ENCODE assay signal across 8 mouse cellular contexts in genomic region chr8:70211275-70211674, GRCm38 (mm10). TPM values are rescaled to one million over a fixed set of nuclear protein-coding genes. Genes with fewer than 3 reads are reported as not detected.
DNase-seq lines count a peak whose midpoint lies in the region; ATAC-seq and TF ChIP-seq lines count a peak whose summit lies in the region.

No protein-coding gene starts in this region.

- DNase-seq in heart, adult 18-20 months = no peak
- DNase-seq in G1E (ENCODE audit: low spot score) = no peak
- DNase-seq in layer of hippocampus, postnatal 10 days (ENCODE audit: low spot score in 2 of 2) = no peak
- no peak for DNase-seq in left cerebral cortex, postnatal 25 days (ENCODE audit: low spot score in 2 of 2)
- no peak for DNase-seq in layer of hippocampus, postnatal 36 days

- no peaks in the 10 kb centered on the region for H3K27me3 ChIP-seq in heart, embryonic 16.5 days (ENCODE audit: control insufficient read depth, insufficient read depth, low read length)
- H3K27me3 ChIP-seq in G1E (ENCODE audit: insufficient read depth, low read length) = no peaks in the 10 kb centered on the region
- H3K27me3 ChIP-seq in hindbrain, embryonic 12.5 days = peaks cover 19% of the 10 kb centered on the region
- H3K27me3 ChIP-seq in midbrain, embryonic 12.5 days = peaks cover 34% of the 10 kb centered on the region

- no peak for ATAC-seq in heart, embryonic 16.5 days (replicated peaks; ENCODE audit: extremely low read depth, insufficient read depth, low FRiP score)
- no peak for ATAC-seq in G1E (ENCODE audit: extremely low read depth, insufficient number of reproducible peaks, low FRiP score, poor library complexity, severe bottlenecking)
- no peak for ATAC-seq in hindbrain, embryonic 12.5 days (ENCODE audit: low FRiP score)
- ATAC-seq in midbrain, embryonic 12.5 days (ENCODE audit: low FRiP score, low read depth) = no peak

- peak overlapping the region; percentile 69 for H3K9ac ChIP-seq in heart, embryonic 16.5 days (ENCODE audit: low read length)
- peak overlapping the region; percentile 73; the same call in 1 of the 2 replicates for H3K9ac ChIP-seq in hindbrain, embryonic 12.5 days
- peak overlapping the region; percentile 67 for H3K9ac ChIP-seq in midbrain, embryonic 12.5 days (replicated peaks)

- no peak overlapping the region for H3K27ac ChIP-seq in heart, embryonic 16.5 days (ENCODE audit: low read length)
- no peak overlapping the region for H3K27ac ChIP-seq in hindbrain, embryonic 12.5 days
- no peak overlapping the region for H3K27ac ChIP-seq in midbrain, embryonic 12.5 days (replicated peaks)

- no peaks in the 10 kb centered on the region for H3K36me3 ChIP-seq in heart, embryonic 16.5 days (ENCODE audit: control insufficient read depth, insufficient read depth)
- peaks cover 26% of the 10 kb centered on the region for H3K36me3 ChIP-seq in G1E (replicated peaks)
- H3K36me3 ChIP-seq in hindbrain, embryonic 12.5 days = no peaks in the 10 kb centered on the region
- H3K36me3 ChIP-seq in midbrain, embryonic 12.5 days = no peaks in the 10 kb centered on the region

- intact Hi-C loops in left cerebral cortex, postnatal 25 days (cut with DNase I) = loop anchor here (5.0 kb wide), 1 partner anchor 309 kb away; the partner anchor contains the start of genes Ndufa13, Tssk6 and Yjefn3

- TF ChIP-seq CTCF in G1E (IDR thresholded peaks at IDR 0.05; ENCODE audit: low read depth, low read length) = no peak

- H3K4me1 ChIP-seq in heart, embryonic 16.5 days (ENCODE audit: control insufficient read depth, insufficient read depth, low read length) = peaks cover 11% of the 10 kb centered on the region
- H3K4me1 ChIP-seq in G1E (ENCODE audit: insufficient read depth, low read depth, low read length) = peaks cover 41% of the 10 kb centered on the region
- H3K4me1 ChIP-seq in hindbrain, embryonic 12.5 days = peaks cover 11% of the 10 kb centered on the region
- peaks cover 12% of the 10 kb centered on the region for H3K4me1 ChIP-seq in midbrain, embryonic 12.5 days

- 61% methylated on average over 1 of the region's 1 CpGs for WGBS in heart, embryonic 16.5 days
- WGBS in hindbrain, embryonic 12.5 days = 72% methylated on average over 1 of the region's 1 CpGs
- 80% methylated on average over 1 of the region's 1 CpGs for whole genome bisulfite sequencing in midbrain, embryonic 12.5 days

- peak overlapping the region; percentile 65 for H3K4me3 ChIP-seq in heart, embryonic 16.5 days (ENCODE audit: low read length)
- H3K4me3 ChIP-seq in G1E (ENCODE audit: low read depth, low read length) = peak overlapping the region; percentile 85
- peak overlapping the region; percentile 62 for H3K4me3 ChIP-seq in hindbrain, embryonic 12.5 days
- peak overlapping the region; percentile 60 for H3K4me3 ChIP-seq in midbrain, embryonic 12.5 days

- H3K4me2 ChIP-seq in heart, embryonic 16.5 days (ENCODE audit: low read depth, low read length) = peak overlapping the region; percentile 68
- peak overlapping the region; percentile 91 for H3K4me2 ChIP-seq in hindbrain, embryonic 12.5 days (replicated peaks)
- peak overlapping the region; percentile 94 for H3K4me2 ChIP-seq in midbrain, embryonic 12.5 days (replicated peaks)

- H3K9me3 ChIP-seq in heart, embryonic 16.5 days (replicated peaks; ENCODE audit: control insufficient read depth, low read length) = no peaks in the 10 kb centered on the region
- H3K9me3 ChIP-seq in G1E (replicated peaks) = no peaks in the 10 kb centered on the region
- H3K9me3 ChIP-seq in hindbrain, embryonic 12.5 days (replicated peaks) = no peaks in the 10 kb centered on the region
- H3K9me3 ChIP-seq in midbrain, embryonic 12.5 days = no peaks in the 10 kb centered on the region

RNA-seq across cellular contexts. Expression of gene Slc25a42, which starts 0.8 kb away (rescaled TPM):
- polyA plus RNA-seq in heart, embryonic 16.5 days (2015; fragmentation: Nextera tagmentation; extraction: Ambion mirVana) = 11.7 and 13.7 TPM in 2 replicates
- 10 to 100 TPM; 53.5 to 54.8 TPM for total RNA-seq in heart, adult 18-20 months (2021)
- 18.8 and 19.3 TPM in 2 replicates for total RNA-seq in G1E (2014; fragmentation: Nextera tagmentation)
- 5.1 and 5.3 TPM in 2 replicates for total RNA-seq in G1E (2017)
- polyA plus RNA-seq in G1E (2012) = 9.7 and 12.1 TPM in 2 replicates
- 4.3 and 5.3 TPM in 2 replicates for polyA plus RNA-seq in hindbrain, embryonic 12.5 days (2016; fragmentation: Nextera tagmentation; extraction: Ambion mirVana)
- polyA plus RNA-seq in midbrain, embryonic 12.5 days (2016; fragmentation: Nextera tagmentation; extraction: Ambion mirVana) = 3.9 and 4.3 TPM in 2 replicates
- total RNA-seq in layer of hippocampus, postnatal 10 days (2021) = 10 to 100 TPM; 27.9 to 28.8 TPM
- 10 to 100 TPM; 33.5 to 36.5 TPM for total RNA-seq in left cerebral cortex, postnatal 25 days (2021)
- 10 to 100 TPM; 44.8 to 49.7 TPM for total RNA-seq in layer of hippocampus, postnatal 36 days (2021)

RNA-seq across cellular contexts. Expression of gene Sugp2, which starts 22.8 kb away (rescaled TPM):
- polyA plus RNA-seq in heart, embryonic 16.5 days (2015; fragmentation: Nextera tagmentation; extraction: Ambion mirVana) = 25.7 and 28.1 TPM in 2 replicates
- total RNA-seq in heart, adult 18-20 months (2021) = 10 to 100 TPM; 37.3 to 39.1 TPM
- total RNA-seq in G1E (2014; fragmentation: Nextera tagmentation) = 16.5 and 32.5 TPM in 2 replicates
- total RNA-seq in G1E (2017) = 22.7 and 27.8 TPM in 2 replicates
- 26.5 and 30.9 TPM in 2 replicates for polyA plus RNA-seq in G1E (2012)
- polyA plus RNA-seq in hindbrain, embryonic 12.5 days (2016; fragmentation: Nextera tagmentation; extraction: Ambion mirVana) = 72.0 and 75.8 TPM in 2 replicates
- polyA plus RNA-seq in midbrain, embryonic 12.5 days (2016; fragmentation: Nextera tagmentation; extraction: Ambion mirVana) = 82.5 and 88.6 TPM in 2 replicates
- total RNA-seq in layer of hippocampus, postnatal 10 days (2021) = 100 to 1,000 TPM; 128 to 138 TPM
- 100 to 1,000 TPM; 118 to 122 TPM for total RNA-seq in left cerebral cortex, postnatal 25 days (2021)
- total RNA-seq in layer of hippocampus, postnatal 36 days (2021) = 100 to 1,000 TPM; 118 to 126 TPM

RNA-seq across cellular contexts. Expression of gene Armc6, which starts 23.0 kb away (rescaled TPM):
- polyA plus RNA-seq in heart, embryonic 16.5 days (2015; fragmentation: Nextera tagmentation; extraction: Ambion mirVana) = 19.6 and 22.1 TPM in 2 replicates
- 1 to 10 TPM; 6.8 to 7.8 TPM for total RNA-seq in heart, adult 18-20 months (2021)
- 7.7 and 9.3 TPM in 2 replicates for total RNA-seq in G1E (2014; fragmentation: Nextera tagmentation)
- 12.5 and 13.9 TPM in 2 replicates for total RNA-seq in G1E (2017)
- 13.7 and 15.2 TPM in 2 replicates for polyA plus RNA-seq in G1E (2012)
- 48.4 and 49.2 TPM in 2 replicates for polyA plus RNA-seq in hindbrain, embryonic 12.5 days (2016; fragmentation: Nextera tagmentation; extraction: Ambion mirVana)
- polyA plus RNA-seq in midbrain, embryonic 12.5 days (2016; fragmentation: Nextera tagmentation; extraction: Ambion mirVana) = 45.5 and 47.1 TPM in 2 replicates
- total RNA-seq in layer of hippocampus, postnatal 10 days (2021) = 10 to 100 TPM; 88.5 to 90.7 TPM
- 10 to 100 TPM; 41.7 to 46.3 TPM for total RNA-seq in left cerebral cortex, postnatal 25 days (2021)
- 10 to 100 TPM; 47.0 to 50.5 TPM for total RNA-seq in layer of hippocampus, postnatal 36 days (2021)

RNA-seq across cellular contexts. Expression of gene Tmem161a, which starts 39.1 kb away (rescaled TPM):
- polyA plus RNA-seq in heart, embryonic 16.5 days (2015; fragmentation: Nextera tagmentation; extraction: Ambion mirVana) = 88.9 and 103 TPM in 2 replicates
- 100 to 1,000 TPM in 1 of 2 experiments, 10 to 100 TPM in 1; 90.1 to 101 TPM for total RNA-seq in heart, adult 18-20 months (2021)
- 15.3 and 22.0 TPM in 2 replicates for total RNA-seq in G1E (2014; fragmentation: Nextera tagmentation)
- 15.8 and 22.0 TPM in 2 replicates for total RNA-seq in G1E (2017)
- polyA plus RNA-seq in G1E (2012) = 119 and 145 TPM in 2 replicates
- 43.9 and 47.9 TPM in 2 replicates for polyA plus RNA-seq in hindbrain, embryonic 12.5 days (2016; fragmentation: Nextera tagmentation; extraction: Ambion mirVana)
- 47.6 and 49.0 TPM in 2 replicates for polyA plus RNA-seq in midbrain, embryonic 12.5 days (2016; fragmentation: Nextera tagmentation; extraction: Ambion mirVana)
- 10 to 100 TPM; 52.3 to 54.7 TPM for total RNA-seq in layer of hippocampus, postnatal 10 days (2021)
- total RNA-seq in left cerebral cortex, postnatal 25 days (2021) = 10 to 100 TPM; 44.1 to 50.8 TPM
- total RNA-seq in layer of hippocampus, postnatal 36 days (2021) = 10 to 100 TPM; 43.5 to 57.1 TPM
